Mouse (Mus musculus) G1E (cell line): ENCODE measurements at regions not wholly inside any gene's neighbourhood (a gene's known extent, or its start where the extent isn't known, plus 50 kb on each side); places are given as distances from the start of the nearest gene placed in this dataset.

Experiments
- CTCF ChIP-seq: IDR thresholded peaks from 2 replicates; pipeline ENCODE4 v1.5.1; 2012; ENCODE audit warnings: low read depth, low read length, inconsistent platforms, mixed read lengths
- GATA1 ChIP-seq: IDR thresholded peaks from 2 replicates; pipeline ENCODE4 v1.6.1; 2012; ENCODE audit warnings: borderline replicate concordance, low read length, inconsistent platforms, mixed read lengths
- TAL1 ChIP-seq: conservative IDR thresholded peaks from 2 replicates; pipeline ENCODE4 v1.6.1; 2012; ENCODE audit warnings: low read depth, low read length, inconsistent platforms, mixed read lengths

DNA sequence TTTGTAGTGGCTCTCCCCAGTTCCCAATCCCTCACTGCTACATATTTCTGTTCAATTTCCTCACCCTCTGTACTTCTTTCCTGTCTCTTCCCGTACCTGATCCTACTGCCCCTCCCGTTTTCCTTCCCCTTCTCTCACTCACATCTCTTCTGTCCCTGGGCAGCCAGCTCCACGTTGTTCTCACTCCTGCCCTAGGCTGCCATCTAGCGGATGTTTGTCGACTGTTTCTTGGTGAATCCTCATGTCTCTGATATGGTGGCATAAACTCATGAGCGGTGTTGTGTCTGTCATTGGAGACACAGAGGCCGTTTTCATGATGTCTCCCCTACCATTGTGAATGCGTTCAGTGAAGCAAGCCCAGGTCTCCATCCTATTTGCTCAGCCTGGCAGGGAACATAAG lies 97.9 kb downstream of the Ddx11 start:
- TF ChIP-seq CTCF (peak; percentile 31; the same call in 1 of the 2 replicates), TAL1 (no peak), GATA1 (no peak)
